Mouse (Mus musculus): ENCODE results near the gene Fbrsl1.

- TF ChIP-seq POLR2A (IDR thresholded peaks at IDR 0.05; ENCODE audit: low read depth, low read length) (no peak), CTCF (IDR thresholded peaks at IDR 0.05; ENCODE audit: extremely low read depth, insufficient read length, insufficient replicate concordance, low read depth, low read length) (no peak)
Measured at GRCm38 (mm10) chr5:110479228-110479627, 30.9 kb upstream of the Fbrsl1 start.

Measured in small intestine, adult 2 months (tissue).